Mouse (Mus musculus): Measurements from ENCODE around the gene Ino80b. TPM values are rescaled to one million over a fixed set of nuclear protein-coding genes. Genes with fewer than 3 reads are reported as not detected.

Ino80b gene
- not detected for polyA plus RNA-seq (2014; fragmentation: Illumina TruSeq; extraction: RNeasy Lipid Tissue Mini Kit (QIAGEN cat#74804); ENCODE audit: low read depth, low replicate concordance)

DNA sequence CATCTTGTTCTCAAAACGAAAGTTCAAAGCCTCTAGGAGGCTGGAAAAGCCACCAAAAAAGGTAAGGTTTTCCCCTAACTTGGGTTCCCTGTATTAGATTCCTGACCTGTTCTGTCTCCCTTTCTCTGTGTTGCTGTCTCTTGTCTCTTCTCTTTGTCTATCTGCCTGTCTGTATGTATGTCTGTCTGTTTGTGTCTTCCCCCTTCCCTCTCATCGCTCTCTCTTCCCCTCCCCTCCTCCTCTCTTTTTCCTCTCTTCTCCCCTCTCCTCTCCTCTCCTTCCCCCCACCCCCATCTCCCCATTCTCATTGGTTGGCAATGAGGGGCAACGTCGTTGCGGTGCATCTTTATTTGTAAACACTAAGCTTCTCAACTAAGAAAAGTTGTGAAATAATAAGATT is at the start of gene Ino80b:
Gene Ino80b (minus strand): TSS at position 101 of the 400 bp plus-strand sequence.

DNA sequence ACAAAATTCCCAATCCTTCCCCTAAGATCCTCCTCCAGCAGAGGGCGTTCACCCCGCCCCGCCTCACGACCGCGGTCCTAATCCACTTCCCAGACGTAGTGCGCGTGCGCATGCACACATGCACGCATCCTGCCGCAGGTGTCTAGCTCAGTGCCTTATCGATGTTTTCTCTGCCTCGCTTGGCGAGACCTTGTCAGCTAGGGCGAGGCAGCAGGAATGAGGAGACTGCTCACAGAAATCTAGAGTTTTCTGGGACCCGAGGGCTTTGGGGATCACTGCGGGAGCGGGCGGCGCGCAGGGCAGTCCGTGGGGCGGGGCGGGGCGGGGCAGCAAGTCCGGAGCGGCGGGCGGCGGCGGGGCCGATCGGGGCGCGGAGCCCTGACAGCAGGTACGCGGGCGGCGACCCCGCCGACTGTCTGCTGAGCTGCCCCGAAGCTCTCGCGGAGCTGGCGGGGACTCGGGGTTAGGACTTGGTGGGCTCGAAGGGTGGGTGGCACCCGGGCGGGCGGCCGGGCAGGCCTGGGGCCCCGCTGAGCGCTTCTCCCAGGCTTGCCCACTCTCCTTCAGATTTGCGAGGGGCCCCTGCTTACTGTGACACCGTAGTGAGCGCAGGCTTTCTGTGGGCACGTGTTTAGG is 40.5 kb upstream of the Ino80b start, which contains the start of gene Dctn1:
Gene Dctn1 (plus strand): TSS at position 314 of the 636 bp plus-strand sequence.

GRCm38 (mm10) chr6:83156259-83156684 is 31.0 kb upstream of the Ino80b start, which contains the start of the genes Wdr54 and 1700003E16Rik:
TSS of gene Wdr54 (minus strand) at chr6:83156397.
TSS of gene 1700003E16Rik (plus strand) at chr6:83156404.

GRCm38 (mm10) chr6:83134951-83135513 is 9.8 kb upstream of the Ino80b start, which contains the start of gene Rtkn:
TSS of gene Rtkn (plus strand) at chr6:83135463.

DNA sequence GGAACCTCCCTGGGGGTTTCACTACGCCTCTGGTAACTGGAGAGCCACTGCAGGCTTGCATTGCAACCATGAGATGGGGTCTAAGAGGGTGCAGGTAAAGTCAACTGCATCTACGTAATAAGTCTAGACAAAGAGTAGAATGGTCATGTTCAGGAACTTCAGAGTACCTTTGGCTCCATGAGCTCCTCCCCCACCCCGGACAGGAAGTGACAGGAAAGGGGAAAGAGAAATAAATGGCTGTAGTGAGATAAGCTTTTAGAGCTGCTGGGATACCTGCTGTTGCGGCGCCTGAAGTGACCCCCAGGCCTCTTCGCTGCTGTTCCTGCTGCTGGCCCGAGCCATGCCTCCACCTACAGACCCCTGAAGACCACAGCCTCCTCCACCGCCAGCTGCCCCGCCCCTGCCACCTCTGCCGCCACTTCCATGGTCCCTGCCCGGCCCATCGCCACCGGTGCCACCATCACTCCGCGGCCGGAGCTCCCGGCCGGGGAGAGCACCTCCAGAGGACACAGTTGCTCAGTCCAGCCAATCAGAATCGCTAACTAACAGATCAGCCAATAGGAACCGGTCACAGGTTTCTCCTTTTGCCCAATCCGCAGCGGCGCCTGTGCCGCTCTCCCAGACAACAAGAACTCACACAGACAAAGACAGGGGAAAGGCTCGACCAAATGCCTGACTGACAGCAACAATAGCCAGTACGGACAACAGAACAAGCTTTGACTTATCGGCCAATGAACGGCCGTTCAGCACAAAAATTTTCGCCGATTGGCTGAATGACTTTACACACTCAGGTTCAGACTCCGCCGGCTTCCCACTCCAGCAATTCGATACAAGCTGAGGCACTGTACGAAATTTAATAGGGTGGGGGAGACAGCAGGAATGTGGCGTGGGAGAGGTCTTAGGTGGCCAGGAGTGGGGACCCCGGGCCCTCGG is 4.0 kb downstream of the Ino80b start, which contains the start of gene Wbp1:
Gene Wbp1 (minus strand): TSS at position 630 of the 933 bp plus-strand sequence.

DNA sequence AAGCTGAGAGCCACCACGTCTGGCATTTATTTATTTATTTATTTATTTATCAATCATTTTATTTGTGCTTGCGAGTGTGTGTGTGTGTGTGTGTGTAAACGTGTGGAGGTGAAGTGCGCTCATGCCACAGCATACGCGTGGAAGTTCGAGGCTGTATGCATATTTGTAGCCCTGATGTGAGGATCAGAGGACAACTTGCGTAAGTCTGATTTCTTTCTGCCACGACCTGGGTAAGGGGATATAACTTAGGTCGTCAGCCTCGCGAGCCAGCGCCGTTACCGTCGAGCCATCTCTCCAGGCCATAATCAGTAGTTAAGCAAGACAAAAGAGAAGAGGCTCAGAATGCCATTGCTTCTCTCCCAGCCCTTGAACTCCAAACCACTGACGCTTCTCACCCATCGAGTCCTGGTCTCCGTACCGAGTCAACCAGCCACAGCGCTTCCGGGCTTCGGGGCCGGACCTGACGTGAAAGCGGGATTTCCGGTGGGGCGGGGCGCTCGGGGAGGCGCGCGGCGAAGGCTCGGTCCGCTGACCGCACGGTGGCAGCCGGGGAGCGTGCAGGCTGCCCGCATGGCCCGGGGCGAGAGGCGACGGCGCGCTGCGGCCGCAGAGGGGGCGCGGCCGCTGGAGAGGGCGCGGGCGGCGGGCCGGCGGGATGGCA is 10.1 kb downstream of the Ino80b start, which contains the start of gene Mogs:
Gene Mogs (plus strand): TSS at position 486 of the 661 bp plus-strand sequence.

DNA sequence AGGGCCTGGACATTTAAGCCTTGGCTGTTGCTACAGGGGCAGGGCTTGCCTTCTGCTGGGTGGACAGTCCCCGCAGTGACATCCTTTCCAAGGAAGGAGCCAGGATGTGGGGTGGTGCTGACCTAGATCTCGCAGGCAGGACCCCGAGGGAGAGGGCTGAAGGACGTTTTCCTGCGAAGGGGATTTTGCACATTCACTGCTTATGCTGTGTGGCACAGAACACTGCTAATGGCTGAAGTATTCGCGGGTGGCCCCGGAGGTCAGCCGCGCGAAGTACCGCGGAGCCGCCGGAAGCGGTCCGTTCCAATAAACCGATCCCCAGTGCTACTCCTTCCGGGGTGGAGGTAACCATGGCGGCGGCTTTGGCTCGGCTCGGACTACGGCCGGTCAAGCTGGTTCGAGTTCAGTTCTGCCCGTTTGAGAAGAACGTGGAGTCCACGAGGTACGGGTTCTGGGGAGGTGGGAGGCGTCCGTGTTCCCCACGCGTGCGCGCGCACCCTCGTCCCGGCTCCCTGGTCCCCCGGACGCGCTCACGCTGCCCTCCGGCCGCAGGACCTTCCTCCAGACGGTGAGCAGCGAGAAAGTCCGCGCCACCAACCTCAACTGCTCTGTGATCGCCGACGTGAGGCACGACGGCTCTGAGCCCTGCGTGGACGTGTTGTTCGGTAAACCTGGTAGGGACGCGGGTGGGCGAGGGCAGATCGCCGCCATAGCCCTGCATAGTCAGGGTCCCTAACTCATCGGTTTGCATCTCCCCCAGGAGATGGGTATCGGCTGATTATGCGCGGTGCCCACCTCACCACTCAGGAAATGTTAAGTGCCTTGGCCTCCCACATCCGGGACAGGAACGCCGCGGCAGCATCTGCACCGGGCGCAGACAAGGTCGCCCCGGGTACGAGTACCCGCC is 16.2 kb downstream of the Ino80b start, which contains the start of gene Mrpl53:
Gene Mrpl53 (plus strand): TSS at position 279 of the 907 bp plus-strand sequence.

GRCm38 (mm10) chr6:83101316-83101687 is 23.9 kb downstream of the Ino80b start, which contains the start of the genes Ccdc142 and Gm42688:
TSS of gene Ccdc142 (plus strand) at chr6:83101601.
TSS of gene Gm42688 (plus strand) at chr6:83101617.

DNA sequence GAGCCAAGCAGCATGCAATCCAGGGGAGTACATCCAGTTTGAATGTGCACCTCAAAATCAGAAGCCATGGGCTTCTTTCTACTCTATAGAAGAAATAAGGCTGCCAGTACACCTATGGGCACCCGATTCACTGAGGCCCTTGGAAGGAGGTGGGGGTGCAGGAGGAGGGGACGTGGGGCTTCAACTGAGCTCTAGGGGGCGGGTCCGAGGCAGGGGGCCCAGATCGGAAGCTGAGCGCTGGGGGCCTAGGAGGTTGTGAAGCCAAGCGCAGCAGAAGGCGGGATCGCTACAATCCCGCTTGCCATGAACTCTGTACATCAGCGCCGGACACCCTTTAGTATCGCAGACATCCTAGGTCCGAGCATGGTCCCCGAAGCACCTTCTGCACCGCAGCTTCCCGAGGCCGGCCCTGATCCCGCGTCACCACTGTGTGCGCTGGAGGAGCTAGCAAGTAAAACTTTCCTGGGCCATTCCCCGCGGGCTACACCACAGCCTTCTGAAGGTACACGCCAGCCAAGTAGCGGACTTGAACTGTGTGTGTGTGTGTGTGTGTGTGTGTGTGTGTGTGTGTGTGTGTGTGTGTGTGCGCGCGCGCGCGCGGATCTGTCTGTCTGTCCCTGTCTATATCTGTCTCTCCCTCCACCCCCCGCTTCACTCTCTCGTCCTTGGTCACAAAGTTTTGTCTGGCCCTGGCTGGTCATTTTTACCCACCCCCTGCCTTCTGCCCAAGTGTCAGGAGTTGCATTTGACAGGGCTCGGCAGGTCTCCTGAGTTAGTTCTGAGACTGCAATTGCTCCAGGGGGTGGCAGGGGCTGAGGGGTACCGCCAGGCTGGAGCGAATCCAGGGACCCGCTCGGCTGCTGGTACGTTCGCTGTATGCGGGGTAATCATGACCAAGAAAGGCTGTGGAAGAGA is 38.9 kb downstream of the Ino80b start, which contains the start of gene Lbx2:
Gene Lbx2 (plus strand): TSS at position 247 of the 915 bp plus-strand sequence.

DNA sequence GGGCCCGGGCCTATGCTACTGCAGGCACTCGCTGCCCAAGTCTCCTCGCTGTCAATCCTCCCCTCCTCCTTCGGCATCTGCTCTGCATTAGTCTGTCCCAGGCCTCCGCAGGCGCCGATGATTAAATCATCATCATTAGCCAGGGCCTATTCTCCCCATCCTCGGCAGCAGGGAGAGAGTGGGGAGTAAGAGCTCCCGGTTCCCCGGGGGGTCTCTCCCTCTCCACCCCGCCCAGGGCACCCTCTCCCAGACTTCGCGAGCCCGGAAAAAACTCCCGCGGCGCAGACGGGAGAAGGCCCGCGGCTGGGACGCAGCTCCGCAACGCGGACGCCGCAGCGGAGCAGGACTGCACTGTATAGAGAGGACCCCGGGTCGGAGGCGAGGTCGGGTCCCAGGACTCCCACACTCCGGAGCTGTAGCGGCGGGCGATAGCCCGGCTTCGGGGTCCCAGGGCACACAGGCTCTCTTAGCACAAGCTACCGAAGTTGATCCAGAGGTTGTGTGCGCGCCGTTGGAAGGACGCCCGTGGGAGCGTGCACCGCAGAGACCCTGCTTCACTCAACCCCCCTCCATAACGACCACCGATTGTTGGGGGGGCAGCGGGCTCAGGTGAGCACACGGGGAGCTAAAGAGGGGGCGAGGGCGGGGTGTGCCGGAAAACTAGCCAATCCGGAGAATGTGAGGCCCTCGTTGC is 47.5 kb downstream of the Ino80b start, which contains the start of gene Pcgf1:
Gene Pcgf1 (plus strand): TSS at position 240 of the 694 bp plus-strand sequence.

Other genes with a start within 250 kb of the Ino80b start
- gene Sema4f, start 185.7 kb downstream of the Ino80b start, polyA plus RNA-seq (2014; fragmentation: Illumina TruSeq; extraction: RNeasy Lipid Tissue Mini Kit (QIAGEN cat#74804); ENCODE audit: low read depth, low replicate concordance) = not detected
- gene M1ap, start 178.5 kb downstream of the Ino80b start, polyA plus RNA-seq (2014; fragmentation: Illumina TruSeq; extraction: RNeasy Lipid Tissue Mini Kit (QIAGEN cat#74804); ENCODE audit: low read depth, low replicate concordance) = 0.22 TPM
- gene Dok1, start 92.0 kb downstream of the Ino80b start, polyA plus RNA-seq (2014; fragmentation: Illumina TruSeq; extraction: RNeasy Lipid Tissue Mini Kit (QIAGEN cat#74804); ENCODE audit: low read depth, low replicate concordance) = 0.41 TPM
- 1.3 TPM for gene Loxl3, start 91.3 kb downstream of the Ino80b start, polyA plus RNA-seq (2014; fragmentation: Illumina TruSeq; extraction: RNeasy Lipid Tissue Mini Kit (QIAGEN cat#74804); ENCODE audit: low read depth, low replicate concordance)
- 19.9 TPM for gene Aup1, start 70.9 kb downstream of the Ino80b start, polyA plus RNA-seq (2014; fragmentation: Illumina TruSeq; extraction: RNeasy Lipid Tissue Mini Kit (QIAGEN cat#74804); ENCODE audit: low read depth, low replicate concordance)
- 3.1 TPM for gene Htra2, start 70.2 kb downstream of the Ino80b start, polyA plus RNA-seq (2014; fragmentation: Illumina TruSeq; extraction: RNeasy Lipid Tissue Mini Kit (QIAGEN cat#74804); ENCODE audit: low read depth, low replicate concordance)
- 3.0 TPM for gene Dqx1, start 67.6 kb downstream of the Ino80b start, polyA plus RNA-seq (2014; fragmentation: Illumina TruSeq; extraction: RNeasy Lipid Tissue Mini Kit (QIAGEN cat#74804); ENCODE audit: low read depth, low replicate concordance)
- gene Tlx2, start 55.1 kb downstream of the Ino80b start, polyA plus RNA-seq (2014; fragmentation: Illumina TruSeq; extraction: RNeasy Lipid Tissue Mini Kit (QIAGEN cat#74804); ENCODE audit: low read depth, low replicate concordance) = not detected
- gene Pcgf1, start 47.6 kb downstream of the Ino80b start, polyA plus RNA-seq (2014; fragmentation: Illumina TruSeq; extraction: RNeasy Lipid Tissue Mini Kit (QIAGEN cat#74804); ENCODE audit: low read depth, low replicate concordance) = 5.8 TPM
- not detected for gene Lbx2, start 39.1 kb downstream of the Ino80b start, polyA plus RNA-seq (2014; fragmentation: Illumina TruSeq; extraction: RNeasy Lipid Tissue Mini Kit (QIAGEN cat#74804); ENCODE audit: low read depth, low replicate concordance)
- gene Ccdc142, start 23.8 kb downstream of the Ino80b start, polyA plus RNA-seq (2014; fragmentation: Illumina TruSeq; extraction: RNeasy Lipid Tissue Mini Kit (QIAGEN cat#74804); ENCODE audit: low read depth, low replicate concordance) = not detected
- gene Gm42688, start 23.8 kb downstream of the Ino80b start, polyA plus RNA-seq (2014; fragmentation: Illumina TruSeq; extraction: RNeasy Lipid Tissue Mini Kit (QIAGEN cat#74804); ENCODE audit: low read depth, low replicate concordance) = 1.2 TPM
- gene Mrpl53, start 16.4 kb downstream of the Ino80b start, polyA plus RNA-seq (2014; fragmentation: Illumina TruSeq; extraction: RNeasy Lipid Tissue Mini Kit (QIAGEN cat#74804); ENCODE audit: low read depth, low replicate concordance) = 22.0 TPM
- 2.2 TPM for gene Mogs, start 9.9 kb downstream of the Ino80b start, polyA plus RNA-seq (2014; fragmentation: Illumina TruSeq; extraction: RNeasy Lipid Tissue Mini Kit (QIAGEN cat#74804); ENCODE audit: low read depth, low replicate concordance)
- 11.9 TPM for gene Wbp1, start 3.9 kb downstream of the Ino80b start, polyA plus RNA-seq (2014; fragmentation: Illumina TruSeq; extraction: RNeasy Lipid Tissue Mini Kit (QIAGEN cat#74804); ENCODE audit: low read depth, low replicate concordance)
- 0.28 TPM for gene Rtkn, start 10.0 kb upstream of the Ino80b start, polyA plus RNA-seq (2014; fragmentation: Illumina TruSeq; extraction: RNeasy Lipid Tissue Mini Kit (QIAGEN cat#74804); ENCODE audit: low read depth, low replicate concordance)
- 0.35 TPM for gene Wdr54, start 31.0 kb upstream of the Ino80b start, polyA plus RNA-seq (2014; fragmentation: Illumina TruSeq; extraction: RNeasy Lipid Tissue Mini Kit (QIAGEN cat#74804); ENCODE audit: low read depth, low replicate concordance)
- gene 1700003E16Rik, start 31.0 kb upstream of the Ino80b start, polyA plus RNA-seq (2014; fragmentation: Illumina TruSeq; extraction: RNeasy Lipid Tissue Mini Kit (QIAGEN cat#74804); ENCODE audit: low read depth, low replicate concordance) = not detected
- 19.5 TPM for gene Dctn1, start 40.5 kb upstream of the Ino80b start, polyA plus RNA-seq (2014; fragmentation: Illumina TruSeq; extraction: RNeasy Lipid Tissue Mini Kit (QIAGEN cat#74804); ENCODE audit: low read depth, low replicate concordance)
- not detected for gene Slc4a5, start 94.4 kb upstream of the Ino80b start, polyA plus RNA-seq (2014; fragmentation: Illumina TruSeq; extraction: RNeasy Lipid Tissue Mini Kit (QIAGEN cat#74804); ENCODE audit: low read depth, low replicate concordance)
- gene Mthfd2, start 200.5 kb upstream of the Ino80b start, polyA plus RNA-seq (2014; fragmentation: Illumina TruSeq; extraction: RNeasy Lipid Tissue Mini Kit (QIAGEN cat#74804); ENCODE audit: low read depth, low replicate concordance) = 3.6 TPM
- gene Mob1a, start 200.6 kb upstream of the Ino80b start, polyA plus RNA-seq (2014; fragmentation: Illumina TruSeq; extraction: RNeasy Lipid Tissue Mini Kit (QIAGEN cat#74804); ENCODE audit: low read depth, low replicate concordance) = 217 TPM
- gene Bola3, start 223.7 kb upstream of the Ino80b start, polyA plus RNA-seq (2014; fragmentation: Illumina TruSeq; extraction: RNeasy Lipid Tissue Mini Kit (QIAGEN cat#74804); ENCODE audit: low read depth, low replicate concordance) = 41.1 TPM

Data from sigmoid colon, adult 10 weeks (tissue).